Mouse (Mus musculus) bone marrow macrophage, adult 2 months (primary cell): Measurements from ENCODE around the gene Chic2. TPM values are rescaled to one million over a fixed set of nuclear protein-coding genes. Genes with fewer than 3 reads are reported as not detected.

Experiments used
- H3K27ac ChIP-seq: 2 replicates; pipeline ENCODE4 v1.5.1; 2012; ENCODE audit warnings: low read depth, low read length; ENCODE audit not compliant: insufficient read depth
- H3K4me1 ChIP-seq: 2 replicates; pipeline ENCODE4 v1.6.1; 2012; ENCODE audit warnings: low read length; ENCODE audit not compliant: control insufficient read depth, insufficient read depth
- H3K4me3 ChIP-seq: 2 replicates; pipeline ENCODE4 v1.5.1; 2012; ENCODE audit warnings: mild to moderate bottlenecking, low read length, moderate library complexity; ENCODE audit not compliant: insufficient read depth
- CTCF ChIP-seq: IDR thresholded peaks from 2 replicates; pipeline ENCODE4 v1.5.1; 2012; ENCODE audit warnings: low read depth, mild to moderate bottlenecking, low read length, moderate library complexity
- POLR2A ChIP-seq: IDR thresholded peaks from 2 replicates; pipeline ENCODE4 v1.6.1; 2012; ENCODE audit warnings: mild to moderate bottlenecking, low read depth, low read length, borderline replicate concordance
- polyA plus RNA-seq: library from polyadenylated mRNA; stranded (reverse); fragments of >200 nt; gene quantifications from 2 replicates; pipeline ENCODE4 v1.2.4, GENCODE M21; 2012; ENCODE audit not compliant: missing spikeins, insufficient read depth, insufficient read length

Gene Chic2
- polyA plus RNA-seq, 1 experiment = 37.9 TPM

DNA sequence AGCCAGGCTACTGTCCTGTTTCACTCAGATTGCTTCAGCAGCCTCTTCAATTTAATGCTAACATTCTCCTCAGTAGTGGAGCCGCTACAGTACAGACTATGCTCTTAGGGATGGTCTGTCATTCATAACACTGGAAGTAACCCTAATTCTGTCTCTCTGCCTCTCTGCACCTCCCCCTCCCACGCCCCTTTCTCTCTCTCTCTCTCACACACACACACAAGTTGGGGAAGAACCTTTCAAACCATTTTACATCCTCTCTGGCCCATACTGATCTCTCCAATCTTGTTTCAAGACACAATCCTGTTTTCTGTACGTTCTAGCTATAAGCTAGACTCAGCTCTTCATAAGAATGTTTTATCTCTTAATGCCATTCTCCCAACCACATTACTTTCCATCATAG, 9.1 kb downstream of the Chic2 start:
- Histone ChIP-seq H3K4me3 (no peak overlapping the region), H3K4me1 (peaks cover 7% of the 10 kb centered on the region), H3K27ac (no peak overlapping the region)
- TF ChIP-seq CTCF = no peak
- TF ChIP-seq POLR2A = no peak

GRCm38 (mm10) chr5:75014768-75015167, 29.8 kb downstream of the Chic2 start:
- no peak overlapping the region for H3K27ac ChIP-seq
- no peak overlapping the region for H3K4me3 ChIP-seq
- TF ChIP-seq CTCF (no peak), POLR2A (no peak)
- no peaks in the 10 kb centered on the region for H3K4me1 ChIP-seq

DNA sequence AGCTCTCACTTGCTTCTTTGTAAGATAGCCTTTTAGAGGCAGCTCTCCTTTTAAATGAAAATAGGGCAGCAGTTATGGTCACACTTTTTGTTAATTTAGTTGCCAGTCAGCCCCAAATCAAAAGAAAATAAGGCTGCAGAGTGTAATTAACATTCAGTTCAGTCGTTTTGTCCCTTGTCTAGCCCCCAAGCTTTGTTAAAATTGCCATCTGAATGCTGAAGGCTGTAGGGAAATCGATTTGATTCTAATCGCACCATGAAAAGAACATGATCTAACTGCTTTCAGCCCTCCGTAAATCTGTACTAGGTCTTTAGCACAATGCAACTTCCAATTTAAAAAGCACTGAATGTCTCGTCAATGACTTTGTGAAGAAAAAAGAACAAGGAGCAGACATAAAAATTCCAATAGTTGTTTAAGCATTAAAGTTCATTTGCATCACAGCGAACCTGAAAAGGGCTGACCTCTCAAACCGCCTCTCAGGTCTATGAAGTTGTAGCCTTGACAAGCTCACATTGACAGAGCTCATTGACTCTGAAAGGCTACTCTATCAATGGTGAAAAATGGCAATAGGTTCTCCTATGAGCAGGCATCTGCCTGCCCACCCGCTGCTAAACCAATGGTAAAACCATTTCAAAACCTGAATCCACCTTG, 31.7 kb downstream of the Chic2 start:
- TF ChIP-seq CTCF (no peak), POLR2A (no peak)
- no peaks in the 10 kb centered on the region for H3K4me1 ChIP-seq

DNA sequence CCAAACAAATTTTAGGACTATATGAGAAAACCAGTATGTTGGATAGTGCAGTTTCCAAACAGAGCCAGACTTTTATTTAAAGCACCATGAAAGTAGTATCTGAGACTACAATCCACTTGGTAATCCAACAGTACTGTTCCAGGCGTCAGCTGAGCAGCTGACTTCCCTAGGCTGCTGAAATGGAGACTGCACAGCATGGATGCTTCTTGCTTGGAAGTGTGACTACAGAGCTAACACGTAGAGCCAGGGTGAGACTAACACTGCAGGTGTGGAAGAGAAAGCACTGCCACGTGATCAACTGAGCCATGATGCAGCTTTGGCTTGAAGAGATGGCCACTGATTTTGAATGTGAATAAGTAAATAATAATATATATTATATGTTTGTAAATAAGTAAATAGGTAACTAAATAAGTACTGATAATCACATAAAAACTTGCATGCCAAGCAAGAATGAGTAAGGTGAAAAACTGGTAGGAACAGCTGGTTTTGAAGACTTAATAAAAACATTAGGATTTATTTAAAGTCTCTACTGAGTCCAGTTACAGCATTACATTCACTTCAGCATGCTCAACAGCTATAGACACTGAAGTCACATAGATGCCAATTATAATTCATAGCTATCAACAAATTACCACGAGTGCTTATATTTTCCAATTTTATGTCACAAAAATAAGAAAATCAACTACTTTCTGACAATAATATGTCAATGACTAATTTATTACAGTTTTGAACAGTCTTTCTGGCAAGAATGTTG, 32.4 kb downstream of the Chic2 start:
- H3K4me1 ChIP-seq = no peaks in the 10 kb centered on the region
- no peak overlapping the region for H3K4me3 ChIP-seq
- no peak overlapping the region for H3K27ac ChIP-seq
- TF ChIP-seq CTCF (no peak), POLR2A (no peak)

More for the DNA sequence above, 31.7 kb downstream of the Chic2 start:
- Histone ChIP-seq H3K4me3 (no peak overlapping the region), H3K27ac (no peak overlapping the region)

DNA sequence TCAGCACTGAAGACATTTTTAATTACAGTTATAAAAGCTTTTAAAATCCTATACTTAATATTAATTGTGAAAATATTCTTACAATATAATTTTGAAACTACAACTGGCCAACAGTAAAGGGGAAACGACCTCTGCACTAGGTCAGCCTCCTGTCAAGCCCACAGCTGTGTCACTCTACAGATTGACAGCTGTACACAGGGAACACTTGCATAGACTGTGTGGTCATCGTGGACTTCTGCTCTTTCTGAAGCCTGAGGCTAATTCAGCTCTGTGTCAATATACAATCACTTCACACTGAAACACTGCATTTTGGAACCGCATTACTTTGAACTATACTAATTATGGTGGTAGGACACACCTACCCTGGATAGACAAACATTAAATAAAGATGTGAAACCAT, 39.8 kb downstream of the Chic2 start:
- Histone ChIP-seq H3K27ac (no peak overlapping the region), H3K4me1 (no peaks in the 10 kb centered on the region), H3K4me3 (no peak overlapping the region)
- TF ChIP-seq POLR2A = no peak
- TF ChIP-seq CTCF = no peak

- Histone ChIP-seq H3K4me1 (no peaks in the 10 kb centered on the region), H3K27ac (no peak overlapping the region), H3K4me3 (no peak overlapping the region)
- TF ChIP-seq POLR2A = no peak
- no peak for TF ChIP-seq CTCF
Observed at GRCm38 (mm10) chr5:75002109-75002508, 42.5 kb downstream of the Chic2 start.

DNA sequence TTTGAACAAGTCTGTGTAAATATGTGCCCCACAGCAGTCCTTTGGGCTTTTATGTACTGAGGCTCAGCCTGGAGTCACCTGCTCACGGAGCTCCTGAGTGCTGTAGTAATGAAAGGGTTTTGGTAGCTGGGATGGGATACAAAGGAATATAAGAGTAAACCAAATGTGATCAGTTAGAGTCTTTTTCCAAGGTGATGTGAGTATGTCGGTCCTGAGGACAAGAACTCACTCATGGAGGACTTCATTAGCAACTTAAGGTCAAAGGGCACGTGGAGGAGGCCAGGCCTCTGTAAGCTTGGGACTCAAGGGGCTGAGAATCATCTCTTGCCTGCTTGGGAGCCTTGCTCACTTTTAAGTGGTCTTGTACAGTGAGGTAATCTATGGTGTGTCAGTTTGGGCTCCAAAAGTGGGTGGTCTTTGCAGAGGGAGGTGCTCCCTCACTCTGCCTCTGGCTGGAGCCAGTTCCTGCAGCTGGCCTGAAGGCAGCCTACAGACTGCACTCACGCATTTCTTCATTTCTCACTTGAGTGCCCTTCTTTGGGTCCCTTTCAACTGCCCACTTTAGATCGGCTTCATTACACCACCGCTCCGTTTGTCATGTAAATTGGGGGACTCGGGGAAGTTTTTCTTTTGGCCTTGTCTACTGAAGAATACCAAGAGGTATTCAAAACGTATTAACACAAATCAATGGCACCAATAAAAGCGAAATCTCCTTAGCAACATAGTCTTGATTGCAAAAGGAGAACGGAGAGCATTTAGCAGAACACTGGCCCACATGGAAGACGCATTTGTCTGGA, 45.7 kb downstream of the Chic2 start:
- no peak for TF ChIP-seq POLR2A
- no peak for TF ChIP-seq CTCF
- H3K27ac ChIP-seq = no peak overlapping the region
- H3K4me3 ChIP-seq = no peak overlapping the region
- H3K4me1 ChIP-seq = no peaks in the 10 kb centered on the region

DNA sequence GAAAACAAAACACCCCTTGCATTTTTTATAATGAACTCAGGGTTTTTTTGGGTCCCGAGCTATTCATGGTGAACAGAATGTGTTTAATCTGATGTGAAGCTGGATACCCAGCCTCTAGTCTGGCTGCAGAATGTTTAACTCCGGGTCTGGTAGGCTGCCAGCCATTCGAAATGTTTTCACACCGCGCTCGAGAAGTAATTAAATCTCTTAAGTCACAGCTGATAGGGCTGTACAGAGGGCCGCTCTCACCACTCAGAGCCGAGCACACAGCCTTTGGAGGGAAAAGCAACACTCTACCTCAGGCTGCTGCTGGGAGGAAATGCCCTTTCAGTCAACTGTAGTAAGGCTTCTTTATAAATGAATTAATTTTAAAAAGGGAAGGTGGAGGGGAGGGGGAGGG, 49.6 kb downstream of the Chic2 start:
- TF ChIP-seq POLR2A (no peak), CTCF (no peak)
- Histone ChIP-seq H3K4me3 (no peak overlapping the region), H3K27ac (no peak overlapping the region), H3K4me1 (no peaks in the 10 kb centered on the region)

DNA sequence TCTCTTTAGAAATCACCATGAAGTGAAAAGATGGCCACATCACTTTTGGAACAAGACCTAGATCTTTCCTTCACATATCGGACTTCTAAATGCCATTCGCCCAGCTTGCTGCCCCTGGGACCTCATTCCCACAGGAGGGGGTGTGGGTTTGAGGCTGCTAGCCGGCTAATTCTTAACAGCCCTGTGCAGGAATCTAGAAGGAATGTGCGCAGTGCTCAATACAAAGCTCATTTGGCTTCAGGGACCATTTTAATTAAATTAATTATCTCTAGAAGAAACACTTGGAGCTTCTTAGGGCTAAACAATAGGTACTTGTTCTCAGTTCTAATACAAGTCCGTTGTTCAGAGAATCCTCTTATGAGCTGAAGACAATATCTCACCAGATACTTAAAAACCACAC, 60.5 kb downstream of the Chic2 start:
- Histone ChIP-seq H3K4me1 (no peaks in the 10 kb centered on the region), H3K27ac (no peak overlapping the region), H3K4me3 (no peak overlapping the region)
- TF ChIP-seq CTCF = no peak
- no peak for TF ChIP-seq POLR2A

DNA sequence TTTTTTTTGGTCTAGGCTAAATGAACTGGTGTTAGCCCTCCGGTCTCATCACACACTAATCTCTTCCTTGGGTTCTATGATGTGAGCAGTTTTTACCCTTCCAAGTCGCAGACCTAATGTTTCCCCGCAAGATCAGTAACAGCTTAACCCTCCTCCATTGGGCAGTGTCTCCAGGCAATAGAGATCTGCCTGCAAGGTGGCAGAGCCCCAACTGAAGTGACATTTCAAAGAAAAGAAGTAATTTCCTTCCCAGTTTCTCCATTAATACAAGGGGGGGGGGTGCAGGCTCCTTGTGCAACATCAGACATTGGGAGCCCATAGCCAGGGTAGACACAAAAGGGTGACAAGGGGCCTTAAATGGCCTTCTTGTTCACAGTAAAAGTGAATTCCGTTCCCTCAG, 64.0 kb downstream of the Chic2 start:
- no peak overlapping the region for H3K4me3 ChIP-seq
- no peaks in the 10 kb centered on the region for H3K4me1 ChIP-seq
- TF ChIP-seq CTCF = no peak
- no peak for TF ChIP-seq POLR2A
- H3K27ac ChIP-seq = no peak overlapping the region
